Mouse (Mus musculus): ENCODE measurements around the gene Lamp1. TPM values are rescaled to one million over a fixed set of nuclear protein-coding genes. Genes with fewer than 3 reads are reported as not detected.

The Lamp1 gene
- total RNA-seq, 4 experiments from 2014 or later: 296 to 343 (median 307) TPM

- DNase-seq (ENCODE audit: low spot score in 2 of 2): no peak
These were observed 3.1 kb downstream of the Lamp1 start for GRCm38 (mm10) chr8:13162098-13162497.

GRCm38 (mm10) chr8:13163563-13163962, 4.6 kb downstream of the Lamp1 start:
- no peak for DNase-seq (ENCODE audit: low spot score in 2 of 2)

- no peak for DNase-seq (ENCODE audit: low spot score in 2 of 2)
These were observed 5.4 kb downstream of the Lamp1 start for GRCm38 (mm10) chr8:13164361-13164760.

GRCm38 (mm10) chr8:13170510-13170909, 11.5 kb downstream of the Lamp1 start:
- no peak for DNase-seq (ENCODE audit: low spot score in 2 of 2)

GRCm38 (mm10) chr8:13174305-13174704, 15.3 kb downstream of the Lamp1 start:
- no peak for DNase-seq (ENCODE audit: low spot score in 2 of 2)

GRCm38 (mm10) chr8:13174811-13175210, 15.8 kb downstream of the Lamp1 start:
- DNase-seq (ENCODE audit: low spot score in 2 of 2): no peak

- DNase-seq (ENCODE audit: low spot score in 2 of 2): no peak
These were observed 16.7 kb downstream of the Lamp1 start for GRCm38 (mm10) chr8:13175650-13176049.

GRCm38 (mm10) chr8:13177173-13177852, 18.4 kb downstream of the Lamp1 start:
- no peak for DNase-seq (ENCODE audit: low spot score in 2 of 2)

GRCm38 (mm10) chr8:13178137-13178536, 19.2 kb downstream of the Lamp1 start:
- DNase-seq (ENCODE audit: low spot score in 2 of 2): no peak

GRCm38 (mm10) chr8:13179482-13179881, 20.5 kb downstream of the Lamp1 start:
- DNase-seq (ENCODE audit: low spot score in 2 of 2): no peak

- no peak for DNase-seq (ENCODE audit: low spot score in 2 of 2)
These were observed 21.0 kb downstream of the Lamp1 start for GRCm38 (mm10) chr8:13179948-13180347.

GRCm38 (mm10) chr8:13180408-13180807, 21.4 kb downstream of the Lamp1 start:
- no peak for DNase-seq (ENCODE audit: low spot score in 2 of 2)

GRCm38 (mm10) chr8:13180911-13181690, 22.1 kb downstream of the Lamp1 start:
- no peak for DNase-seq (ENCODE audit: low spot score in 2 of 2)

GRCm38 (mm10) chr8:13181691-13181976, 22.7 kb downstream of the Lamp1 start:
- DNase-seq (ENCODE audit: low spot score in 2 of 2): no peak

GRCm38 (mm10) chr8:13186819-13187218, 27.9 kb downstream of the Lamp1 start:
- DNase-seq (ENCODE audit: low spot score in 2 of 2): no peak

GRCm38 (mm10) chr8:13187229-13187628, 28.3 kb downstream of the Lamp1 start:
- no peak for DNase-seq (ENCODE audit: low spot score in 2 of 2)

GRCm38 (mm10) chr8:13187638-13188037, 28.7 kb downstream of the Lamp1 start:
- DNase-seq (ENCODE audit: low spot score in 2 of 2): no peak

- DNase-seq (ENCODE audit: low spot score in 2 of 2): no peak
These were observed 29.1 kb downstream of the Lamp1 start for GRCm38 (mm10) chr8:13188052-13188555.

- no peak for DNase-seq (ENCODE audit: low spot score in 2 of 2)
These were observed 29.9 kb downstream of the Lamp1 start for GRCm38 (mm10) chr8:13188857-13189256.

GRCm38 (mm10) chr8:13190235-13190634, 31.3 kb downstream of the Lamp1 start:
- DNase-seq (ENCODE audit: low spot score in 2 of 2): no peak

- no peak for DNase-seq (ENCODE audit: low spot score in 2 of 2)
These were observed 35.9 kb downstream of the Lamp1 start for GRCm38 (mm10) chr8:13194818-13195217.

GRCm38 (mm10) chr8:13197493-13197892, 38.5 kb downstream of the Lamp1 start:
- DNase-seq (ENCODE audit: low spot score in 2 of 2): no peak

Measured in left cerebral cortex, adult 8-10 months (tissue).